Mouse (Mus musculus): Measurements from ENCODE around the gene Ifi35. TPM values are rescaled to one million over a fixed set of nuclear protein-coding genes. Genes with fewer than 3 reads are reported as not detected.

Gene Ifi35
- polyA plus RNA-seq, 1 experiment from 2014 or later: 31.9 TPM

Small RNA genes lying within 50 kb of the gene (microRNA-seq; reads per million reads assigned to microRNA genes)
- gene Mir6929: 0.79 reads per million

Other genes starting within 250 kb of the Ifi35 start
- gene Ezh1, start 221.9 kb upstream of the Ifi35 start, polyA plus RNA-seq (2015; fragmentation: Nextera tagmentation; extraction: Ambion mirVana): 14.7 and 17.1 TPM in 2 replicates
- gene Ramp2, start 202.4 kb upstream of the Ifi35 start, polyA plus RNA-seq (2015; fragmentation: Nextera tagmentation; extraction: Ambion mirVana): 203 and 204 TPM in 2 replicates
- gene Vps25, start 194.7 kb upstream of the Ifi35 start, polyA plus RNA-seq (2015; fragmentation: Nextera tagmentation; extraction: Ambion mirVana): 105 and 107 TPM in 2 replicates
- gene Wnk4, start 187.8 kb upstream of the Ifi35 start, polyA plus RNA-seq (2015; fragmentation: Nextera tagmentation; extraction: Ambion mirVana): 6.8 and 7.3 TPM in 2 replicates
- gene Cntd1, start 169.4 kb upstream of the Ifi35 start, polyA plus RNA-seq (2015; fragmentation: Nextera tagmentation; extraction: Ambion mirVana): 0.87 and 0.91 TPM in 2 replicates
- 166 and 175 TPM in 2 replicates for gene Coa3, start 169.3 kb upstream of the Ifi35 start, polyA plus RNA-seq (2015; fragmentation: Nextera tagmentation; extraction: Ambion mirVana)
- gene Becn1, start 146.1 kb upstream of the Ifi35 start, polyA plus RNA-seq (2015; fragmentation: Nextera tagmentation; extraction: Ambion mirVana): 135 TPM in 2 replicates
- gene Psme3, start 132.2 kb upstream of the Ifi35 start, polyA plus RNA-seq (2015; fragmentation: Nextera tagmentation; extraction: Ambion mirVana): 94.1 and 103 TPM in 2 replicates
- gene Aoc2, start 123.3 kb upstream of the Ifi35 start, polyA plus RNA-seq (2015; fragmentation: Nextera tagmentation; extraction: Ambion mirVana): 0.89 and 0.92 TPM in 2 replicates
- 2.2 and 2.6 TPM in 2 replicates for gene Aoc3, start 117.8 kb upstream of the Ifi35 start, polyA plus RNA-seq (2015; fragmentation: Nextera tagmentation; extraction: Ambion mirVana)
- not detected in 2 replicates for gene G6pc, start 80.8 kb upstream of the Ifi35 start, polyA plus RNA-seq (2015; fragmentation: Nextera tagmentation; extraction: Ambion mirVana)
- gene Aarsd1, start 30.8 kb upstream of the Ifi35 start, polyA plus RNA-seq (2015; fragmentation: Nextera tagmentation; extraction: Ambion mirVana): 42.8 and 44.6 TPM in 2 replicates
- gene Gm27029, start 23.6 kb upstream of the Ifi35 start, polyA plus RNA-seq (2015; fragmentation: Nextera tagmentation; extraction: Ambion mirVana): 15.8 and 17.2 TPM in 2 replicates
- gene Rundc1, start 23.3 kb upstream of the Ifi35 start, polyA plus RNA-seq (2015; fragmentation: Nextera tagmentation; extraction: Ambion mirVana): 15.4 and 17.0 TPM in 2 replicates
- gene Ptges3l, start 23.1 kb upstream of the Ifi35 start, polyA plus RNA-seq (2015; fragmentation: Nextera tagmentation; extraction: Ambion mirVana): 78.9 and 83.6 TPM in 2 replicates
- 166 and 174 TPM in 2 replicates for gene Rpl27, start 6.1 kb upstream of the Ifi35 start, polyA plus RNA-seq (2015; fragmentation: Nextera tagmentation; extraction: Ambion mirVana)
- 7.9 and 8.2 TPM in 2 replicates for gene Rnd2, start 16.6 kb downstream of the Ifi35 start, polyA plus RNA-seq (2015; fragmentation: Nextera tagmentation; extraction: Ambion mirVana)
- 33.0 and 37.9 TPM in 2 replicates for gene Vat1, start 17.8 kb downstream of the Ifi35 start, polyA plus RNA-seq (2015; fragmentation: Nextera tagmentation; extraction: Ambion mirVana)
- gene Brca1, start 103.5 kb downstream of the Ifi35 start, polyA plus RNA-seq (2015; fragmentation: Nextera tagmentation; extraction: Ambion mirVana): 5.8 and 7.1 TPM in 2 replicates
- gene Nbr1, start 103.7 kb downstream of the Ifi35 start, polyA plus RNA-seq (2015; fragmentation: Nextera tagmentation; extraction: Ambion mirVana): 65.4 and 65.5 TPM in 2 replicates
- 3.5 and 4.3 TPM in 2 replicates for gene Tmem106a, start 133.8 kb downstream of the Ifi35 start, polyA plus RNA-seq (2015; fragmentation: Nextera tagmentation; extraction: Ambion mirVana)
- gene Gm11634, start 150.8 kb downstream of the Ifi35 start, polyA plus RNA-seq (2015; fragmentation: Nextera tagmentation; extraction: Ambion mirVana): not detected in 2 replicates
- gene Rdm1, start 178.8 kb downstream of the Ifi35 start, polyA plus RNA-seq (2015; fragmentation: Nextera tagmentation; extraction: Ambion mirVana): 48.5 and 53.1 TPM in 2 replicates
- 6.4 and 7.8 TPM in 2 replicates for gene Arl4d, start 217.1 kb downstream of the Ifi35 start, polyA plus RNA-seq (2015; fragmentation: Nextera tagmentation; extraction: Ambion mirVana)

Measured in heart, embryonic 16.5 days (tissue).